Mouse (Mus musculus): ENCODE results near the gene Nmt1.
A peak's percentile ranks its signal among the peaks of the same experiment; 100 is the strongest.

The Nmt1 gene

DNA sequence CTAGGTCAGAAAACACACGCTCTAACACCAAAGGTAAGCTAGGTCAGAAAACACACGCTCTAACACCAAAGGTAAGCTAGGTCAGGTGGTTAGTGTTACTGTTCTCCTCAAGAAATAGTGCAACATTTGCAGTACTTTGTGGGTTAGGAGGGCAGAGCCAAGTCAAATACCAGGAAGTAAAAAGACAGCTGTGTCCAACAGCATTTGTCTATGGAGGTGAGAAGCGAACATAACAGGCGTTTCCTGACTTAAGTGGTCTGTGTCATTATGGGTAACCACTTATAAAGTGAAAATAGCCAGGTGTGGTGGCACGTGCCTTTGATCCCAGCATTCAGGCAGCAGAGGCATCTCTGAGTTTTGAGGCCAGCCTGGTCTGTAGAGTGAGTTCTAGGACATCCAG lies 21.6 kb downstream of the Nmt1 start:
- DNase-seq = no peak

DNA sequence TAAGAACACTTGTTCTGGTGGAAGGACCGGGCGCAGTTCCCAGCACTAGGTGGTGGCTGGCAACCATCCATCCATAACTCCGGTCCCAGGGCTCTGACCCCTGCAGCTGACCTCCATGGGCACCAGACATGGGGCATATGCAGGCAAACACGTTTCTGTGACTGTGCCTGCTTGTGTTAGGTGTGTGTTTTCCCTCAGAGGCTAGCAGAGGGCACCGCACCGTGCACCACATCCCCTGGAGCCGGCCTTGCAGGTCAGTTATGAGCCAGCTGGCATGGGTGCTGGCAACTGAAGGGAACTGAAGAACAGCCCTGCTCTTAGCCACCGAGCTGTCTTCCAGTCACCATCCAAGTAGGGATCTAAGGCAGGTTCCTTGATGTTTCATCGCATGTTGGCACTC lies 22.2 kb downstream of the Nmt1 start:
- no peak for DNase-seq

GRCm38 (mm10) chr11:103051249-103051691 lies 23.3 kb downstream of the Nmt1 start:
- DNase-seq = no peak

DNA sequence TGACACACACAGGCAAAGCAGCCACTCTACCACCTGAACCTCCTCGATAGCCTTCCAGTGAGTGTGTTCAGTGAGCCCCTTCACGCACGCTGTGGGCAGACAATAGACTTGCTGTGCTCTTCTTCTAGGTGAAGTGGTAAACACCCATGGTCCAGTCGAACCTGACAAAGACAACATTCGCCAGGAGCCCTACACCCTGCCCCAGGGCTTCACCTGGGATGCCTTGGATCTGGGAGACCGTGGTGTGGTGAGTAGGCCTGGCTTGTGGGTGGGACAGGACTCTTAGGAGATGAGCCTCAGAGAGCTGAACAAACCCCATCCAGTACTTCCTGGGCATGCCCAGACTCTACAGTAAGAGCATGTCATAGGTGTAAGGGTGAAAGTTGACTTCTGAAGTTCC lies 24.1 kb downstream of the Nmt1 start:
- no peak for DNase-seq

GRCm38 (mm10) chr11:103053191-103054076 lies 25.4 kb downstream of the Nmt1 start:
- DNase-seq = no peak

DNA sequence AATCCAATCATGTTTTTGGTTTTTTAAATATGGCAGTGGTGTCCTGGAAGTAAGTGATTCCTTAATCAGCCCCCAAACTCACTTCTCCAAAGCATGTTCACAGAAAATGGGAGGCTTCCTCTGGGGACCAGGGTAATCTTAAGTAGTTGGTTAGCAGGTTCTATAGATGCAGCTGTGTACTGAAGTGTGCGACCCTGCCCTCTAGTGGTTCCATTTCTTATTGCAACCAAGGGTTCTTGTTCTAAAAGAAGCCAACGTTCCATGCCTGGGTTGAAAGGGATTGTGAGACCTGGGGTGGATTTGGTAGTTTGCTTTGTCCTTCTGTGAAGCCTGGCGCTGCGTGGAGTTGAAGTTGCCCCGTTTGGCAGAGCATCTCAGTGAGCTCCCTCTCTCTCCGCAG lies 26.8 kb downstream of the Nmt1 start:
- peak; percentile 80 for DNase-seq

DNA sequence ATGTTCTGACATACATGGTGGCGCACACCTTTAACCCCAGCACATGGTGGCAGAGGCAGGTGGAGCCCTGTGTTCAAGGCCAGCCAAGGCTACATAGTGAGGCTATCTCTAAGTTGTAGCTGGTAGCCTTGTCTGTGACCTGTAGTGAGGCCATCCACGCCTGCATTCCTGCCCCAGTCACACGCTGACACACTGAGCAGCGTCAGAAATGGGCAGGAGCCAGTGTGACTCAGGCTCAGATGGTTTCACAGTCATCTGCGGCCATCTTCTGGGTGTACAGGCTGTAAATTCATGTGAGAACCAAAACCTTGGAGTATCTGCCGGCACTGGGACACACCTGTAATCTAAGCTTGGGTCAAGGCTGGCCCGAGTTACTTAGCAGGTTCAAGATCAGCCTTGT lies 28.6 kb downstream of the Nmt1 start:
- no peak for DNase-seq

- no peak for DNase-seq
These were observed 30.6 kb downstream of the Nmt1 start for GRCm38 (mm10) chr11:103058499-103059085.

DNA sequence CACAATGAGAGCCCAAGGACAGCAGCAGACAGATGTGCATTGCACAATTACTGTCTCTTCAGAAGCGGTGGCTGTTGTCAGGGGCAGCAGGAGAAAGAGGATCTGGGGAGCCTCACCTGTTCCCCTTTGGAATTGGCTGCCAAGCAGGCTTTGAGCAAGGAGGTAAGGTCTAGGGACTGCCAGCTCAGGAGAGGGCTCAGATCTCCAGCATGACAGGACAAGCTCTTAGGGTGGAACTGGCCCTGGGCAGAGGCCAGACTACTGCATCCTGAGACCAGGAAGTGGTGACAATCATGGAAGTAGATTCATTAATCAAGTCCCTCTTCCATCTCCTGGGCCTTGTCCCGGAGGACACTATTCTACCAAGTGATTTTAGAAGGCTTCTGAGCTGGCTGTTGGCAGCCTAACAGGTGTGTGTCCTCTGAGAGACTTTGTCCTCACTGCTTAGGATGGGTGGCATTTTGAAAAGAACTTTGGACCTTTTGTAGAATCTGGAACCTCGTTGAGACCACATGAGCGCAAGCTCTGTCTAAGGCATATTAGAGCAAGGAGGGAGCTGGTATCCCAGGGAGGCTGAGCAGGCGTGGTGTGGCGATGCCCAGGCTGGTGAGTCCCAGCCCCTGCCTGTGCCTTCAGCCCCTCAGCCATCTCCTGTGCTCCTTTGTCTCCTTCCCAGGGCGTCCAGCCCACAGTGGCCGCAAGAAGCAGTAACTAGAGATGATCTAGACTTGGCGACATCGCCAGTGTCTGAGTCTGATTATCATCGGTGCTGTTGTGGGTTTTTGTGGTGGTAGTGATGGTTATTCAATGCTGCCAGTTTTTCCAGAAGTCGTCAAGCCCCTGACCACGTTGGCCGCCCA lies 38.4 kb downstream of the Nmt1 start:
- DNase-seq = no peak

DNA sequence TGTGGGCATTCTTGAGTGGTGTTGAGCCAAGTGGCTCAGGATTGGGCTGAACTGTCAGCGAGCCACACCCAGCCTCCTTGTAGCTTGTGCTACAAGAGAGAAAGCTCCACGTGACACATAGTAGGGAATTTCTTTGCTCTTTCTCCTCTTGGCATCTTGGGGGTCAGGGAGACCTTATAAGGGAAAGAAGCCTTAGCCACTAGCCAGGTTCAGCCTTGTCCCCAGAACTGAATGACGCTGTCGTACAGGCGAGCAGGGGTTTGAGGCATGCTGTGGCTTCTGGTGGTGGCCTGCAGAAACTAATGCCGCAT lies 39.0 kb downstream of the Nmt1 start:
- no peak for DNase-seq

GRCm38 (mm10) chr11:103067457-103068001 lies 39.5 kb downstream of the Nmt1 start:
- no peak for DNase-seq

GRCm38 (mm10) chr11:103068272-103068671 lies 40.3 kb downstream of the Nmt1 start:
- no peak for DNase-seq

DNA sequence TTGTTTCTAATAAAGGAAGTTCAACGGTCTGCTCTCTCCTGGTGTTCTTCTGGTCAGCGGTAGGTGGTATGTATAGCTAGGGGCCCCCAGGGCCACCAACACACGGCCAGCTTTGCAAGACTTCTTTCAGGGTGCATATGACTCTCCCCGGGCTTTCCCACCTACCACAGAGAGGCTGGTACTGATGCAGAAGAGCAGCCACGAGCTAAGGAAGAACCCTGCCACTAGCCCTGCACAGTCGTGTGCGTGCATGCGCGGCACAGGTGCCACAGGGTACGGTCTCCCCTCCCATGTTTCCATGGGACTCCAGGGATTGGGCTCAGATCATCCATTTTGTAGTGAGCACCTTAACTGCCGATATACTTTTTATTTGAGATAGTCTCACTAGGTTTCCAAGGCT lies 40.9 kb downstream of the Nmt1 start:
- DNase-seq = no peak

DNA sequence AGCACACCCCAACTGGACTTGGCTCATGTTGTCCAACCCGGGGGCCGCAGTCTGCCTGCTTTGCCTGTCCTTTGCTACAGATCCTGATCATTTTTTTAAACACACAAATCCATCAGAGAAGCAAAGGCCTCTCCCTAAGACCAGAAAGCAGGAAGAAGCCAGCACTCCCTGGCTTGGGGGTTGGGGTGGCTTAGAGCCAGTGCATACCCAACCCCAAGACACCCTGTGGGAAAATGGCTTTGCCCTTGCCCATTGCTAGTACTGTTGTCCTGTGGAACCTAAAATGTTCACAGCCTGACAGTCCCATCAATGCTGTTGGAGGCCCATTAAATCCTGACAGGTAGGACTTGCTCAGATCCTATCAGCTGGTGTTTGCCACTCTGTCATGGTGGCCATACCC lies 41.7 kb downstream of the Nmt1 start:
- no peak for DNase-seq

GRCm38 (mm10) chr11:103070322-103070880 lies 42.4 kb downstream of the Nmt1 start:
- DNase-seq = no peak

GRCm38 (mm10) chr11:103073671-103074070 lies 45.7 kb downstream of the Nmt1 start:
- no peak for DNase-seq

DNA sequence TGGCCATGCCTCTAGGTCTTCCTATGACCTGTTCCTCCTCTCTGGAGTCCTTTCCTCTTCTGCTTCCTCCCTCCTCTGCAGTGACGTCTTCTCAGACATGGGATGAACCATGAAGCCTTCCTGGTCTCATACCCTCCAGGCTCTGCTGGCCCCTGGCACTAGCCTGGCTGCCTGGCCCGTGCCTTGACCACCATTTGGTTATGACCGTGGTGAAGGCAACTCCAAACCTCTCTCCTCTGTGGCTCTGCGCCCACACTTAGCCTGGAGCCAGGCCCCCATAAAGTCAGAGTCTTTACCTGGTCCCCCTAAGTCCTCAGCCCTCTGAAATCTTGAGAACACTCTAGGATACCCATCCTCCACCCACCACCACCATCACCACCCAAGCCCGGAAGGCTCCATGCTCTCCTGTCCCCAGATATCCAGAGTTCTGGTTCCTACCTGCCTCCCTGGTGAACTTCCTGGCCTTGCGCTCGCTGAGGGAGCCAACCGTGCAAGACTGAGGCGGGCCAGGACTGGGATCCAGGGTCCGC lies 46.2 kb downstream of the Nmt1 start:
- DNase-seq = no peak

DNA sequence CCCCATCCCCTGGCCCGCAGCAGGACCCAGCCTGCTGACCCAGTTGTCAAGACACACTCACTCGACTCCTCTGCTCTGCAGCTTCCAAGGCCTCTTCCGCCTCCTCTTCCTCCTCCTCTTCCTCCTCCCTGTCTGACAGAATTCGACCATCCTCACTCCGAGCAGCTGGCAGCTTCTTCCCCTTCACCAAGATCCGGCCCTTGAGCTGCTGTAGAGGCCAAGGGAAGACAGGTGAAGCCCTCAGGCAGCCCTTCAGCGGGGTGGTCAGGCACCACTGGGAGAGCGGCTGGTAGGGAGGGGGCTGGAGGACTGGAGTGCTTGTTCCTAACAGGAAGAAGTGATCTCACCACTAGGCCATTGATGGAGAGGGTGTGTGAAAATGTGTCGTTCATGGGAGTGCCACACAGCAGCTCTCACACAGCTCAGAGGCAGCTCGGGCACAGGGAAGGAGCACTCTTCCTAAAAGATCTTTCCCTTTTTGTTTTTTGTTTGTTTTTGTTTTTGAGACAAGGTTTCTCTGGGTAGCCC lies 46.9 kb downstream of the Nmt1 start:
- DNase-seq = no peak

GRCm38 (mm10) chr11:103076010-103076409 lies 48.0 kb downstream of the Nmt1 start:
- no peak for DNase-seq

DNA sequence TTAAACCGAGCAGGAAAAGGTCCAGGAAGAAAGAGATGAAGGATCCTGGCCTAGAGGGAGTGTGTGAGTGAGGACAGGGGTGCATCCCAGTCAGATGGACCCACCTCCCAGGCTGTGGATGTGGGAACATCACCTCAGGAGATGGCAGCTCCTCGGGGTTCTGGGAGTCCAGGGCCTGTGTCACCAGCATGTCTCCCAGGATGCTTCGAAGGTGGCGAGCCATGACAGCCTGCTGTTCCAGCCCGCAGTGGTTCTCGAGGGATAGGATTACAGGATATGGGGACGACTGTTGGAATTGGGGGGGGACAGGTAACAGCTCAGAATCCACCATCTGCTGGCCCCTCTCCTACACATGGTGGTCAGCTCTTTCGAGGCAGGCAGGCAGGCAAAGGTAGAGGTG lies 48.6 kb downstream of the Nmt1 start:
- no peak for DNase-seq

DNA sequence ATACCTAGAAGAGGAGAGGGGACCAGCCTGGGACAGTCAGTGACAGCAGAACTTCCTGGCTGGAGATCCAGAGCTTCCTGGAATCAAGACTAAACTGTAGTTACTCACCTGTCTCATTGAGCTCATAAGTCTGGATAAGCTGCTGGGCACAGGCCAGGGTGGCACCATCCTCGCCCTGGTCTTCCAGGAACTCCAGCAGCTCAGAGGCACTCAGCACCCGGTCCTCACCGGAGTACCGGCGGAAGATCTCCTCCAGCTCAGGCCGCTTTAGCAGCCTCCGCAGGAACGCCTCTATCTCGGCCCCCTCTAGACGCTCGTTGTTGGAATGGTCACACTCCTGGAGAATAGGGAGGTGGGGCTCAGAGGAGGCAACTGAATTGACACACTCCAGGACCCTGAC lies 50.1 kb downstream of the Nmt1 start:
- no peak for DNase-seq

DNA sequence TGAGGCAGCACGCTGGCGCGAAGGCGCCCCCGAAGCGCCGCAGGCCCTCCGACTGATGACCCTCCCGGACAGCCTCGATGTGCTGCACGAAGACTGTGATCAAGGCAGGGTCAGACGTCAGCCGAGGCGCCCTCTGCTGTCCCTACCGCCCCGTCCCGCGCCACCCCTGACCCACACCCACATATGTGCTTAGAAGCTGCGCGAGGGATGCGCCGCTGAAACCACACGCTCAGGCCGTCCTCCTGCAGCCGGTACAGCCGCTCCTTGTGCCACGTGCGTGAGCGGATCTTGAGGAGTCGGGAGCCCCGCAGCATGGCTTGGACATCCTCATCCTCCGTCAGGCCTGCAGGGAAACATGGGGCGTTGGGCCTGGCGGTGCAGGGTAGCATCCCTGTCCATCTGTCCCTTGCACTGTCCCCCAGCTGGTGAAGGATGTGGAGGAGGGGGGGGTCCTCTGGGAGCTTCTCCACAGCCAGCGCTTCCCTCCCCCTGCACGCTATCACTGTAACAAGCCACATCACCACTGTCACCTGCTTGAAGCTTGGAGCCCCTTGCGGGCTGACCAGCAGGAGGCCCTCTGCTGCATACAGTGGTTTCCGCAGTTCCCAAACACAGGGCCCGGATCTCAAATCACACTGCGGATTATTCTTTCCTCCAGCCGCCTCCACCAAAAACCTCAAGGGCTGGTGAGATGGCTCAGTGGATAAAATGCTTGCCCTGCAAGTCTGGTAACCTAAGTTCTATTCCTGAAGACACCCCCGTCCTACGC lies 52.5 kb downstream of the Nmt1 start:
- DNase-seq = peak; percentile 53
